Mouse (Mus musculus) macrophage (primary cell): Measurements from ENCODE around the gene Mlana. TPM values are rescaled to one million over a fixed set of nuclear protein-coding genes. Genes with fewer than 3 reads are reported as not detected.

Experiments used
- H3K27ac ChIP-seq: fragments of 350-480 bp; formaldehyde crosslinking; 2 replicates; pipeline ENCODE4 v1.9.0; 2021
- H3K36me3 ChIP-seq: fragments of 350-480 bp; formaldehyde crosslinking; 2 replicates; pipeline ENCODE4 v1.9.0; 2021; ENCODE audit errors: inconsistent target
- H3K4me3 ChIP-seq: fragments of 350-480 bp; formaldehyde crosslinking; 2 replicates; pipeline ENCODE4 v1.9.0; 2021; ENCODE audit errors: inconsistent target
- H3K79me2 ChIP-seq: fragments of 350-480 bp; formaldehyde crosslinking; 2 replicates; pipeline ENCODE4 v1.9.0; 2021; ENCODE audit errors: inconsistent target
- WGBS: methylation state at CpG from one replicate; pipeline ENCODE4 v1.1.7; 2026; ENCODE audit warnings: inconsistent platforms; ENCODE audit not compliant: missing documents; 5-methylcytosine and 5-hydroxymethylcytosine counted together
- polyA plus RNA-seq: library from polyadenylated mRNA; stranded (reverse); fragments of 250-400 nt; gene quantifications from 3 replicates; pipeline ENCODE4 v1.2.4, GENCODE M21; 2018; ENCODE audit warnings: inconsistent platforms

The Mlana gene
- polyA plus RNA-seq, 1 experiment from 2014 or later: 0.34 TPM

DNA sequence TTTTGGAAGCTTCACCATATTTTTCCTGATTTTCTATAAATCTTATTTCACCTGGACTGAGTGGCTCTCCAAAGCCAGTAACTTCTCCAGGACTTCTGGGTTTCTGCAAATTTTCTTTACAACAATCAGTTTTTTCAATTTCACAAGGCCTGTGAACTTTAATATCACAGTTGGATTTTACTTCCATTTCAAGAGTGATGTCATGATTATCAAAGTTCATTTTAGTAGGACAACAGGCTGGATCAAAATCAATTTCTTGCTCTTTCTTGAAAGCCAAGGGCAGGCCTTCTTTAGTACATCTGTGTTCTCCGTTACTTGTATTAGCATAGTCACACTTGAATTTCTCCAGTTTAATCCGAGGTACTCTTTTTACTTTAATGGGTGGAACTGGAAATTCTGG, 56.3 kb downstream of the Mlana start:
- Histone ChIP-seq H3K36me3 (no peaks in the 10 kb centered on the region; the same call in 1 of the 2 replicates), H3K79me2 (no peaks in the 10 kb centered on the region), H3K27ac (no peak overlapping the region), H3K4me3 (no peak overlapping the region)
- WGBS: 97% methylated on average over 2 of the region's 2 CpGs

Other genes starting within 250 kb of the Mlana start
- gene Ric1, start 175.5 kb upstream of the Mlana start, polyA plus RNA-seq: 11.9 to 21.2 TPM (median 19.1 TPM) in 3 replicates
- gene Ermp1, start 49.4 kb upstream of the Mlana start, polyA plus RNA-seq: 8.3 to 25.2 TPM (median 13.2 TPM) in 3 replicates
- gene 9930021J03Rik, start 108.2 kb downstream of the Mlana start, polyA plus RNA-seq: 10.2 to 17.7 TPM (median 10.6 TPM) in 3 replicates
- gene Ranbp6, start 115.2 kb downstream of the Mlana start, polyA plus RNA-seq: 6.2 to 6.7 TPM (median 6.6 TPM) in 3 replicates
- gene Il33, start 227.3 kb downstream of the Mlana start, polyA plus RNA-seq: not detected in 3 replicates